Mouse (Mus musculus) lung, adult 2 months (tissue): ENCODE measurements around the gene Babam2.

Experiments
- CTCF ChIP-seq: fragments of 200-500 bp; IDR thresholded peaks from 2 replicates; pipeline ENCODE4 v1.5.1; 2011; ENCODE audit warnings: mild to moderate bottlenecking, low read length, control low read depth; ENCODE audit not compliant: insufficient read depth
- POLR2A ChIP-seq: fragments of 200-500 bp; IDR thresholded peaks from 2 replicates; pipeline ENCODE4 v1.6.1; 2011; ENCODE audit warnings: low read depth, mild to moderate bottlenecking, control low read depth, low read length, borderline replicate concordance; ENCODE audit errors: extremely low read depth

DNA sequence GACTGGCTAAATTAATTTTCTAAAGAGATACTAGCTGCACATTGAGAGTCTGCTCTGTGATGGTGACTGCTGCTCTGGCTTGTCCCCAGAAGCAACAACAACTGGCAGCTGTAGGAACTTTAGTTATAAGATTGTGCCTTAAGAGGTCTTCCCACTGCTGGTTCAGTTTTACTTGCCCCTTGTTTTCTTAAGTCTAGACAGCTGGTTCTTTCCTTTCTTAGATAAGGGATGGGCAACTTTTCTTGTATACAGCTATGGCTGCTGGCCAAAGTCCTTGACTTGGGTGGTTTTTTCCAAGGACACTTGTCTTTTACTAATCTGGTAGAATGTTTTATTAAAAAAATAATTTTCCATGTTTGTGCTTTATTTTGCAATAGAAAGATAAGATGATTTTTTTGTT lies 151.5 kb downstream of the Babam2 start:
- TF ChIP-seq CTCF (no peak), POLR2A (no peak)
